Mouse (Mus musculus) lung, embryonic 15.5 days (tissue): ENCODE results near the gene Slamf8. TPM values are rescaled to one million over a fixed set of nuclear protein-coding genes. Genes with fewer than 3 reads are reported as not detected.

ENCODE experiments used
- ATAC-seq: fragments of 200-750 bp; cut with Nextera tagmentation; 2 replicates; pipeline ENCODE4 v1.8.0; 2017; ENCODE audit warnings: moderate number of reproducible peaks, borderline replicate concordance; ENCODE audit not compliant: low FRiP score, low TSS enrichment; ENCODE audit errors: extremely low read depth
- H3K27ac ChIP-seq: fragments of 300-500 bp; sonication (generic); 2 replicates; pipeline ENCODE4 v1.5.1; 2015; ENCODE audit warnings: moderate library complexity, mild to moderate bottlenecking, inconsistent platforms
- H3K27me3 ChIP-seq: fragments of 300-500 bp; sonication (generic); 2 replicates; pipeline ENCODE4 v1.6.1; 2015; ENCODE audit warnings: inconsistent platforms
- H3K36me3 ChIP-seq: fragments of 300-500 bp; sonication (generic); 2 replicates; pipeline ENCODE4 v1.6.1; 2015; ENCODE audit warnings: inconsistent platforms
- H3K4me1 ChIP-seq: fragments of 300-500 bp; sonication (generic); 2 replicates; pipeline ENCODE4 v1.6.1; 2015; ENCODE audit warnings: inconsistent platforms
- H3K4me2 ChIP-seq: fragments of 300-500 bp; sonication (generic); 2 replicates; pipeline ENCODE4 v1.6.1; 2015; ENCODE audit warnings: inconsistent platforms, mild to moderate bottlenecking, moderate library complexity
- H3K4me3 ChIP-seq: fragments of 300-500 bp; sonication (generic); 2 replicates; pipeline ENCODE4 v1.5.1; 2015; ENCODE audit warnings: mild to moderate bottlenecking, inconsistent platforms
- H3K9ac ChIP-seq: fragments of 300-500 bp; sonication (generic); 2 replicates; pipeline ENCODE4 v1.6.1; 2015; ENCODE audit warnings: inconsistent platforms
- H3K9me3 ChIP-seq: fragments of 300-500 bp; sonication (generic); 2 replicates; pipeline ENCODE4 v1.6.1; 2016; ENCODE audit warnings: inconsistent platforms
- WGBS: fragments of 180-500 bp; shearing (Covaris S2); methylation state at CpG from one replicate; pipeline ENCODE4 v1.1.7; 2015; 5-methylcytosine and 5-hydroxymethylcytosine counted together
- polyA plus RNA-seq: library from polyadenylated mRNA; unstranded; fragments of >200 nt; fragmentation: Nextera tagmentation; extraction: Ambion mirVana; gene quantifications from 2 replicates; pipeline ENCODE4 v1.2.1, GENCODE M21; 2015

Slamf8 gene
- polyA plus RNA-seq, 1 experiment from 2014 or later, result 0.09 TPM

GRCm38 (mm10) chr1:172619235-172619634 is 28.9 kb upstream of the Slamf8 start:
- H3K4me1 ChIP-seq, result no peaks in the 10 kb centered on the region
- 0 out of 2 replicates have a peak, but pooled peaks cover 9% of the 10 kb centered on the region for H3K27me3 ChIP-seq
- 13% methylated on average over 7 of the region's 7 CpGs for WGBS
- H3K4me3 ChIP-seq, result no peak overlapping the region
- no peak for ATAC-seq
- no peak overlapping the region for H3K27ac ChIP-seq
- H3K9me3 ChIP-seq, result no peaks in the 10 kb centered on the region
- H3K36me3 ChIP-seq, result no peaks in the 10 kb centered on the region
- no peak overlapping the region for H3K9ac ChIP-seq
- H3K4me2 ChIP-seq, result no peak overlapping the region

- H3K9ac ChIP-seq, result no peak overlapping the region
- no peak overlapping the region for H3K4me2 ChIP-seq
- peaks cover 13% of the 10 kb centered on the region; the same call in 1 of the 2 replicates for H3K27me3 ChIP-seq
- no peaks in the 10 kb centered on the region for H3K36me3 ChIP-seq
- no peak for ATAC-seq
- no peaks in the 10 kb centered on the region for H3K4me1 ChIP-seq
- no peak overlapping the region for H3K27ac ChIP-seq
- H3K9me3 ChIP-seq, result no peaks in the 10 kb centered on the region
- 68% methylated on average over 4 of the region's 4 CpGs for WGBS
- no peak overlapping the region for H3K4me3 ChIP-seq
Observed at GRCm38 (mm10) chr1:172618141-172618540, 27.8 kb upstream of the Slamf8 start.

GRCm38 (mm10) chr1:172617365-172618076 is 27.2 kb upstream of the Slamf8 start:
- Histone ChIP-seq H3K4me3 (peak overlapping the region; percentile 12; the same call in 1 of the 2 replicates), H3K4me2 (peak overlapping the region; percentile 48), H3K27me3 (peaks cover 13% of the 10 kb centered on the region; the same call in 1 of the 2 replicates), H3K4me1 (no peaks in the 10 kb centered on the region), H3K27ac (no peak overlapping the region), H3K9ac (no peak overlapping the region), H3K9me3 (no peaks in the 10 kb centered on the region), H3K36me3 (no peaks in the 10 kb centered on the region)
- 24% methylated on average over 14 of the region's 14 CpGs for WGBS
- no peak for ATAC-seq

- Histone ChIP-seq H3K9me3 (no peaks in the 10 kb centered on the region), H3K9ac (no peak overlapping the region), H3K36me3 (no peaks in the 10 kb centered on the region), H3K4me1 (no peaks in the 10 kb centered on the region), H3K27me3 (peaks cover 13% of the 10 kb centered on the region; the same call in 1 of the 2 replicates), H3K4me2 (peak overlapping the region; percentile 48), H3K4me3 (peak overlapping the region; percentile 12), H3K27ac (no peak overlapping the region)
- peak; percentile 45; the same call in 1 of the 2 replicates for ATAC-seq
- WGBS, result 10% methylated on average over 22 of the region's 22 CpGs
Observed at GRCm38 (mm10) chr1:172616537-172617300, 26.4 kb upstream of the Slamf8 start.

- no peak overlapping the region for H3K27ac ChIP-seq
- peaks cover 13% of the 10 kb centered on the region; the same call in 1 of the 2 replicates for H3K27me3 ChIP-seq
- ATAC-seq, result no peak
- 40% methylated on average over 4 of the region's 4 CpGs for WGBS
- H3K36me3 ChIP-seq, result no peaks in the 10 kb centered on the region
- H3K4me2 ChIP-seq, result no peak overlapping the region
- H3K4me3 ChIP-seq, result no peak overlapping the region
- no peaks in the 10 kb centered on the region for H3K4me1 ChIP-seq
- no peaks in the 10 kb centered on the region for H3K9me3 ChIP-seq
- H3K9ac ChIP-seq, result no peak overlapping the region
Observed at GRCm38 (mm10) chr1:172615412-172615811, 25.0 kb upstream of the Slamf8 start.

- Histone ChIP-seq H3K36me3 (no peaks in the 10 kb centered on the region), H3K9me3 (no peaks in the 10 kb centered on the region), H3K4me3 (no peak overlapping the region), H3K27ac (no peak overlapping the region), H3K4me1 (no peaks in the 10 kb centered on the region), H3K9ac (no peak overlapping the region), H3K27me3 (peaks cover 13% of the 10 kb centered on the region; the same call in 1 of the 2 replicates), H3K4me2 (no peak overlapping the region)
- 79% methylated on average over 10 of the region's 10 CpGs for WGBS
- ATAC-seq, result no peak
Observed at GRCm38 (mm10) chr1:172614654-172615053, 24.3 kb upstream of the Slamf8 start.

- H3K9me3 ChIP-seq, result no peaks in the 10 kb centered on the region
- H3K27me3 ChIP-seq, result peaks cover 13% of the 10 kb centered on the region; the same call in 1 of the 2 replicates
- no peaks in the 10 kb centered on the region for H3K4me1 ChIP-seq
- H3K9ac ChIP-seq, result no peak overlapping the region
- H3K4me2 ChIP-seq, result no peak overlapping the region
- H3K36me3 ChIP-seq, result no peaks in the 10 kb centered on the region
- H3K27ac ChIP-seq, result no peak overlapping the region
- no peak for ATAC-seq
- WGBS, result 38% methylated on average over 1 of the region's 1 CpGs
- no peak overlapping the region for H3K4me3 ChIP-seq
Observed at GRCm38 (mm10) chr1:172612745-172613144, 22.4 kb upstream of the Slamf8 start.

- Histone ChIP-seq H3K27me3 (peaks cover 5% of the 10 kb centered on the region; the same call in 1 of the 2 replicates), H3K27ac (no peak overlapping the region), H3K4me2 (no peak overlapping the region), H3K4me3 (no peak overlapping the region), H3K4me1 (no peaks in the 10 kb centered on the region), H3K36me3 (no peaks in the 10 kb centered on the region), H3K9me3 (no peaks in the 10 kb centered on the region), H3K9ac (no peak overlapping the region)
- ATAC-seq, result no peak
- WGBS, result 55% methylated on average over 10 of the region's 10 CpGs
Observed at GRCm38 (mm10) chr1:172611304-172611703, 20.9 kb upstream of the Slamf8 start.

GRCm38 (mm10) chr1:172602326-172602725 is 12.0 kb upstream of the Slamf8 start, which contains the start of gene Fcrl6:
Gene Fcrl6, minus strand, starts transcription at chr1:172602551.
- Histone ChIP-seq H3K9me3 (no peaks in the 10 kb centered on the region), H3K27ac (no peak within 1 kb of the TSS), H3K27me3 (no peaks in the 10 kb centered on the region), H3K36me3 (no peaks in the 10 kb centered on the region), H3K4me2 (no peak within 1 kb of the TSS), H3K9ac (no peak within 1 kb of the TSS), H3K4me1 (no peaks in the 10 kb centered on the region), H3K4me3 (no peak within 1 kb of the TSS)
- no peak for ATAC-seq
- WGBS, result 21% methylated on average over 1 of the region's 1 CpGs

GRCm38 (mm10) chr1:172594495-172594894 is 4.1 kb upstream of the Slamf8 start:
- Histone ChIP-seq H3K4me1 (no peaks in the 10 kb centered on the region), H3K9ac (no peak overlapping the region), H3K27me3 (no peaks in the 10 kb centered on the region)

GRCm38 (mm10) chr1:172593956-172594355 is 3.6 kb upstream of the Slamf8 start:
- 78% methylated on average over 2 of the region's 2 CpGs for WGBS
- Histone ChIP-seq H3K4me2 (no peak overlapping the region), H3K9me3 (no peaks in the 10 kb centered on the region), H3K27me3 (no peaks in the 10 kb centered on the region), H3K4me1 (no peaks in the 10 kb centered on the region), H3K9ac (no peak overlapping the region), H3K27ac (no peak overlapping the region), H3K4me3 (no peak overlapping the region), H3K36me3 (no peaks in the 10 kb centered on the region)
- ATAC-seq, result no peak

More at GRCm38 (mm10) chr1:172594495-172594894, 4.1 kb upstream of the Slamf8 start:
- no peaks in the 10 kb centered on the region for H3K36me3 ChIP-seq
- no peak overlapping the region for H3K4me3 ChIP-seq
- no peaks in the 10 kb centered on the region for H3K9me3 ChIP-seq
- no peak for ATAC-seq
- H3K4me2 ChIP-seq, result no peak overlapping the region
- H3K27ac ChIP-seq, result no peak overlapping the region

- Histone ChIP-seq H3K36me3 (no peaks in the 10 kb centered on the region), H3K4me3 (no peak overlapping the region), H3K9ac (no peak overlapping the region), H3K9me3 (no peaks in the 10 kb centered on the region), H3K27ac (no peak overlapping the region), H3K27me3 (no peaks in the 10 kb centered on the region), H3K4me2 (no peak overlapping the region), H3K4me1 (no peaks in the 10 kb centered on the region)
- ATAC-seq, result no peak
- 58% methylated on average over 3 of the region's 3 CpGs for WGBS
Observed at GRCm38 (mm10) chr1:172593321-172593720, 3.0 kb upstream of the Slamf8 start.
